Mouse (Mus musculus) limb, embryonic 14.5 days (tissue): ENCODE data around the gene Sptbn1. TPM values are rescaled to one million over a fixed set of nuclear protein-coding genes. Genes with fewer than 3 reads are reported as not detected.

Experiments used
- ATAC-seq: fragments of 200-750 bp; cut with Nextera tagmentation; 2 replicates; pipeline ENCODE4 v1.8.0; 2017; ENCODE audit warnings: low read depth, moderate number of reproducible peaks, moderate TSS enrichment; ENCODE audit not compliant: low FRiP score
- DNase-seq: peaks from one replicate; pipeline ENCODE4 v3.0.0-alpha.2; 2015; ENCODE audit warnings: low spot score
- H3K27ac ChIP-seq: fragments of 300-500 bp; sonication (generic); replicated peaks from 2 replicates; pipeline ENCODE4 v1.5.1; 2014; ENCODE audit warnings: low read depth, mild to moderate bottlenecking, low read length, moderate library complexity, mixed read lengths
- H3K27me3 ChIP-seq: fragments of 300-500 bp; sonication (generic); 2 replicates; pipeline ENCODE4 v1.6.1; 2014; ENCODE audit warnings: low read length, mixed read lengths; ENCODE audit not compliant: control insufficient read depth, insufficient read depth
- H3K36me3 ChIP-seq: fragments of 300-500 bp; sonication (generic); 2 replicates; pipeline ENCODE4 v1.6.1; 2014; ENCODE audit warnings: mild to moderate bottlenecking, low read length, moderate library complexity, mixed read lengths; ENCODE audit not compliant: control insufficient read depth, insufficient read depth
- H3K4me1 ChIP-seq: fragments of 300-500 bp; sonication (generic); 2 replicates; pipeline ENCODE4 v1.6.1; 2014; ENCODE audit warnings: antibody characterized with exemption, low read length, mixed read lengths; ENCODE audit not compliant: control insufficient read depth, insufficient read depth
- H3K4me2 ChIP-seq: fragments of 300-500 bp; sonication (generic); replicated peaks from 2 replicates; pipeline ENCODE4 v1.6.1; 2014; ENCODE audit warnings: low read depth, mild to moderate bottlenecking, low read length, moderate library complexity; ENCODE audit not compliant: severe bottlenecking
- H3K4me3 ChIP-seq: fragments of 300-500 bp; sonication (generic); replicated peaks from 2 replicates; pipeline ENCODE4 v1.5.1; 2014; ENCODE audit warnings: low read length
- H3K9ac ChIP-seq: fragments of 300-500 bp; sonication (generic); 2 replicates; pipeline ENCODE4 v1.6.1; 2014; ENCODE audit warnings: mild to moderate bottlenecking, low read depth, low read length, moderate library complexity; ENCODE audit not compliant: severe bottlenecking
- H3K9me3 ChIP-seq: fragments of 300-500 bp; sonication (generic); 2 replicates; pipeline ENCODE4 v1.6.1; 2016; ENCODE audit warnings: low read length; ENCODE audit not compliant: control insufficient read depth
- POLR2A ChIP-seq: fragments of 200-500 bp; IDR thresholded peaks from 2 replicates; pipeline ENCODE4 v1.8.0; 2012; ENCODE audit warnings: inconsistent platforms, mild to moderate bottlenecking, moderate library complexity, borderline replicate concordance; ENCODE audit not compliant: insufficient read depth, insufficient read length; ENCODE audit errors: extremely low read depth
- WGBS: fragments of 180-500 bp; shearing (Covaris S2); extraction: QIAGEN DNeasy Blood & Tissue Kit; methylation state at CpG from one replicate; pipeline ENCODE4 v1.1.7; 2014; 5-methylcytosine and 5-hydroxymethylcytosine counted together
- polyA plus RNA-seq, 2 experiments: library from polyadenylated mRNA; depleted of rRNA in 1 of 2; stranded (reverse) in 1 of 2; unstranded in 1 of 2; fragments of >200 nt; fragmentation: Nextera tagmentation in 1 of 2; extraction: Ambion mirVana in 1 of 2; gene quantifications; 2 replicates each; pipeline versions ENCODE4 v1.2.1 to v1.2.3; 2012 to 2014

The Sptbn1 gene
- polyA plus RNA-seq, 2 experiments: 101 to 120 TPM

DNA sequence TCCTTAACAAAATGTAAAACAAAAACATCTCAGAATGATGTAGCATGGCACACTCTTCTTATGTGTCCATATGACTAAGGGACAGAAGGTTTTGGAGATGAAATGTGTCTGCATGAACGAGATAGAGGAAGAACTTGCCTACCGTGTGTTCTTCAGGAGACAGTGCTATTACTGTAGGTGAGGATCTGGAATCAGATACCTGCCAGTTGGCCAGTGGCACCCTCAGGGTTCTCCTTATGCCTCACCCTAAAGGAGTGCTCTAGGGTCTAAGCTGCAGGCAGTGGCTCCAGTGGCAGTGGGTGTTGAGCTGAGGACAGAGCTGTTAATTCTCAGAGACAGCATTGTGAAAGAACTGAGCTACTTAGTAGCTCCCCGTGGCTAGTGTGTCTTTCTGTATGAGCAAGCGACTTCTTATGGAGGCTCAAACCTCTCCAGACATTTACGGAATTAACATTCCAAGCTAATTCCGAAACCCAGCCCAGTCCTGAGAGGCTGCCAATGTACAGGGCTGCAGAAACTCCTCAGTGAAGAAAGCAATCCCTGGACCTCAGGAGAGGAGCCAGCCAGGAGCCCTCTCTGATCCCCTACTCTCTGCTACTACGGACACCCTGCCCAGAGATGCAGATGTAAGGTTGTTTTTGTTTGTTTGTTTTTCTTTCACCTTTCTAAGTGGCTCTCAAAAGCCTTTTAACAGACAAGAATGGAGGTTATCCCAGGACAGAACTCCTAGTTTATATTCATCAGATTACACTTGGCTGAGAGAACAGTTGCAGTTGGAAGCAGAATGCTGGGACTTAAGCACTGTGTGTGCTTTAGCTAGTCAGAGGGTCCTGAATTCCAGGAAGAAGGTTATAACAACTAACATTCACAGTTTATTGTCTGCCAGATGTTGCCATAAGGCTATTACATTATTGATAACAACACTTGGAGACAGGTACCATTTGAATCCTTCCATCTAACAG lies 21.8 kb upstream of the Sptbn1 start:
- no peak overlapping the region for H3K4me3 ChIP-seq
- DNase-seq (no peak), ATAC-seq (no peak)
- H3K4me2 ChIP-seq: no peak overlapping the region
- H3K4me1 ChIP-seq: no peaks in the 10 kb centered on the region
- H3K9me3 ChIP-seq: no peaks in the 10 kb centered on the region
- H3K9ac ChIP-seq: no peak overlapping the region
- no peak for TF ChIP-seq POLR2A
- WGBS: 59% methylated on average over 7 of the region's 7 CpGs
- no peak overlapping the region for H3K27ac ChIP-seq
- H3K36me3 ChIP-seq: no peaks in the 10 kb centered on the region
- no peaks in the 10 kb centered on the region for H3K27me3 ChIP-seq

DNA sequence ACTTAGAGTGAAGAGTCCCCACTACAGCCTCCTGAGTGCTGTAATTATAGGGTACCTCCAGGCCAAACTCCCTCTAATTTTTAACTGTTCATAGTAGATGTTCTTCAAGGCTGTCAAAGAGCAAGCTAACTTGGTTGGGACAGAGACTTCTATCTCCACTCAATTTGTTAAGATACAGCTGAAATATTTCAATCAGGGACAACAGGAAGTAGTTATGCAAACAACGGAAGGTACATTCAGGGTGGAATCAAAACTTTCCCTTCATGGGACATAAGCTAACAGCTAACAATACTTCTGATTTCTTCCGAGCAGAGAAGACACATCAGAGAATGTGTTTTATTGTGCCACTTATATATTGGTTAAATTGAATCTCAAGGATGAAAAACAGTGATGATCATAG lies 20.1 kb upstream of the Sptbn1 start:
- no peaks in the 10 kb centered on the region for H3K9me3 ChIP-seq
- no peaks in the 10 kb centered on the region for H3K27me3 ChIP-seq
- DNase-seq (no peak), ATAC-seq (no peak)
- H3K4me2 ChIP-seq: no peak overlapping the region
- H3K4me1 ChIP-seq: no peaks in the 10 kb centered on the region
- no peaks in the 10 kb centered on the region for H3K36me3 ChIP-seq
- TF ChIP-seq POLR2A: no peak
- no peak overlapping the region for H3K4me3 ChIP-seq
- 89% methylated on average over 2 of the region's 2 CpGs for WGBS
- no peak overlapping the region for H3K27ac ChIP-seq
- H3K9ac ChIP-seq: no peak overlapping the region

DNA sequence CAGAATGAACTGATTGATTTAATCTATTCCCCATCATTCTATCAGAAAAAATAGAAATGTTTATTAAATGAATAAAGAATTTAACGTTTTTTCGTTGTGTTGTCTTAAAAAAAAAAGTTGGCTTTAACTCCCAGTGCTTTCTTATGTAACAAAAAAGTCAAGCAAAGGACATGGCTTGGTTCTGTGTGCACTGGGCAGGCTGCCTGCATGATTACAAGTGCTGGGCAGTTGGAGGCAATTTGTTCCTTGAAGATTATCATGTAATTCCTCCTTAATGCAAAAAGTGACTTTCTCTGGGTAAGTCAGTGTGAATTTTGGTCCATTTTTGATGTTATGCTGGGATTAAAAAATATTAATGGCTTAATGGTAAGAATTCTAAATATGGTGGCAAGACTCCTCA lies 15.7 kb upstream of the Sptbn1 start:
- H3K4me1 ChIP-seq: no peaks in the 10 kb centered on the region
- WGBS: 56% methylated on average over 2 of the region's 2 CpGs

DNA sequence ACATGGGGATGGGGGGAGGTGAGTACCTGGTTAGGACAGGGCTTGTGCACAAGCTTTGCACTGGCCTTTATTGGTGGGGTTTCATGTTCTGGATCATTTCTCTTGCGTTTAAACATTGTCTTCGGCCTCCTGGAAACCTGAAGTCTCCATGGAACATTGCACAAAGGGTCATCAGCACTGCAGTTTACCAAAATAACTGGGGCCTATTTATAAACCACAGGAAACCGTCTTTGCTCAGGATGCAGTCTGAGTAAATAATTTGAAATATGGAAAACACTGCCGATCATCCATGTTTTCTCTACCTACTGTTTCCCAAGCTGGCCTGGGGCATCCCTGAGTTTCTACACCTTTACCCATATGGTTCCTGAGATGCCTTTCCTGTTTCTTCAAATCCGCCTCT lies 13.1 kb upstream of the Sptbn1 start:
- no peaks in the 10 kb centered on the region for H3K4me1 ChIP-seq
- H3K9ac ChIP-seq: no peak overlapping the region
- no peaks in the 10 kb centered on the region for H3K9me3 ChIP-seq
- H3K27ac ChIP-seq: no peak overlapping the region
- H3K27me3 ChIP-seq: no peaks in the 10 kb centered on the region
- 73% methylated on average over 5 of the region's 5 CpGs for WGBS
- TF ChIP-seq POLR2A: no peak
- H3K36me3 ChIP-seq: no peaks in the 10 kb centered on the region
- ATAC-seq (no peak), DNase-seq (no peak)
- H3K4me3 ChIP-seq: no peak overlapping the region
- no peak overlapping the region for H3K4me2 ChIP-seq

More for the DNA sequence above, 15.7 kb upstream of the Sptbn1 start:
- TF ChIP-seq POLR2A: no peak
- Histone ChIP-seq H3K9me3 (no peaks in the 10 kb centered on the region), H3K27ac (no peak overlapping the region), H3K36me3 (no peaks in the 10 kb centered on the region), H3K4me2 (no peak overlapping the region), H3K9ac (no peak overlapping the region), H3K4me3 (no peak overlapping the region), H3K27me3 (no peaks in the 10 kb centered on the region)
- no peak for DNase-seq
- ATAC-seq: no peak

GRCm38 (mm10) chr11:30279278-30279677 lies 11.3 kb upstream of the Sptbn1 start:
- H3K9ac ChIP-seq: no peak overlapping the region
- no peaks in the 10 kb centered on the region for H3K27me3 ChIP-seq
- ATAC-seq (no peak), DNase-seq (no peak)
- no peaks in the 10 kb centered on the region for H3K9me3 ChIP-seq
- 79% methylated on average over 5 of the region's 5 CpGs for WGBS
- no peak overlapping the region for H3K4me3 ChIP-seq
- H3K36me3 ChIP-seq: no peaks in the 10 kb centered on the region
- H3K27ac ChIP-seq: no peak overlapping the region
- H3K4me2 ChIP-seq: no peak overlapping the region
- no peaks in the 10 kb centered on the region for H3K4me1 ChIP-seq
- TF ChIP-seq POLR2A: no peak
